Mouse (Mus musculus): Measurements from ENCODE around the gene E2f4. TPM values are rescaled to one million over a fixed set of nuclear protein-coding genes. Genes with fewer than 3 reads are reported as not detected.
A peak's percentile ranks its signal among the peaks of the same experiment; 100 is the strongest.

The E2f4 gene
- polyA plus RNA-seq, 1 experiment from 2014 or later = 44.9 TPM

GRCm38 (mm10) chr8:105326141-105326672 is 28.7 kb downstream of the E2f4 start, which contains the start of the genes Lrrc29 and Tmem208:
Gene Lrrc29 (minus strand): TSS chr8:105326278.
Gene Tmem208 (plus strand): TSS chr8:105326354.
- Histone ChIP-seq H3K9me3 (ENCODE audit: control insufficient read depth, low read length) (no peaks in the 10 kb centered on the region), H3K4me3 (replicated peaks; ENCODE audit: low read length) (peak within 1 kb of the TSS; percentile 91), H3K4me1 (replicated peaks; ENCODE audit: control insufficient read depth, insufficient read depth, low read length) (peaks cover 21% of the 10 kb centered on the region), H3K4me2 (ENCODE audit: low read length) (peak within 1 kb of the TSS; percentile 79), H3K36me3 (ENCODE audit: control insufficient read depth, insufficient read depth) (peaks cover 18% of the 10 kb centered on the region), H3K9ac (replicated peaks; ENCODE audit: low read depth, low read length) (peak within 1 kb of the TSS; percentile 93), H3K27me3 (replicated peaks; ENCODE audit: control insufficient read depth, insufficient read depth, low read length) (no peaks in the 10 kb centered on the region), H3K27ac (ENCODE audit: low read length) (peak within 1 kb of the TSS; percentile 86)
- peak; percentile 94 for ATAC-seq
- under 1% methylated on average over 36 of the region's 36 CpGs for WGBS

GRCm38 (mm10) chr8:105326968-105327367 is 29.5 kb downstream of the E2f4 start:
- Histone ChIP-seq H3K36me3 (ENCODE audit: control insufficient read depth, insufficient read depth) (peaks cover 26% of the 10 kb centered on the region), H3K4me3 (replicated peaks; ENCODE audit: low read length) (peak overlapping the region; percentile 91), H3K9me3 (ENCODE audit: control insufficient read depth, low read length) (no peaks in the 10 kb centered on the region), H3K27me3 (replicated peaks; ENCODE audit: control insufficient read depth, insufficient read depth, low read length) (no peaks in the 10 kb centered on the region), H3K4me2 (ENCODE audit: low read length) (peak overlapping the region; percentile 79), H3K27ac (ENCODE audit: low read length) (no peak overlapping the region), H3K4me1 (replicated peaks; ENCODE audit: control insufficient read depth, insufficient read depth, low read length) (peaks cover 21% of the 10 kb centered on the region), H3K9ac (replicated peaks; ENCODE audit: low read depth, low read length) (peak overlapping the region; percentile 93)
- WGBS = 36% methylated on average over 6 of the region's 6 CpGs
- no peak for ATAC-seq

DNA sequence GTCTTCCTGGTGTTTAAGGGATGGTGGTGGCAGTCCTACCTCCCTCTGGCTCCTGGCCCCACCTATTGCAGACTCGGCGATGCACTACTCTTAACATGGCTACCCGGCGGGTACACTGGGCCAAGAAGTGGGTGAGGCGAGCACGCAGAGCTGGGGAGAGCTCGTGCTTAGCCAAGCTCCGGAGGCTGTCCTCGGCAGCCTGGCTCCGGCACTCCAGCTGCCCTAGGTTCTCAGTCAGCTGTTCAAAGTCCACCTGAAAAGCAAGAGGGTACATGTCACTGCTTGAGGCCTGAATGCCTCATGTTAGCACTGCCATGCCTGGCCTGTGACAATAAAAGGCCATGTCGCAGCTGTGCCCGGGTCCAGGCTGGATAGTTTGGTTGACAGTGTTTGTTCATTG is 32.9 kb downstream of the E2f4 start:
- no peak for ATAC-seq
- 93% methylated on average over 12 of the region's 12 CpGs for WGBS
- Histone ChIP-seq H3K36me3 (ENCODE audit: control insufficient read depth, insufficient read depth) (peaks cover 26% of the 10 kb centered on the region), H3K4me1 (replicated peaks; ENCODE audit: control insufficient read depth, insufficient read depth, low read length) (peaks cover 13% of the 10 kb centered on the region), H3K9me3 (ENCODE audit: control insufficient read depth, low read length) (no peaks in the 10 kb centered on the region), H3K4me2 (ENCODE audit: low read length) (no peak overlapping the region), H3K4me3 (replicated peaks; ENCODE audit: low read length) (no peak overlapping the region), H3K27ac (ENCODE audit: low read length) (no peak overlapping the region), H3K9ac (replicated peaks; ENCODE audit: low read depth, low read length) (no peak overlapping the region), H3K27me3 (replicated peaks; ENCODE audit: control insufficient read depth, insufficient read depth, low read length) (no peaks in the 10 kb centered on the region)

DNA sequence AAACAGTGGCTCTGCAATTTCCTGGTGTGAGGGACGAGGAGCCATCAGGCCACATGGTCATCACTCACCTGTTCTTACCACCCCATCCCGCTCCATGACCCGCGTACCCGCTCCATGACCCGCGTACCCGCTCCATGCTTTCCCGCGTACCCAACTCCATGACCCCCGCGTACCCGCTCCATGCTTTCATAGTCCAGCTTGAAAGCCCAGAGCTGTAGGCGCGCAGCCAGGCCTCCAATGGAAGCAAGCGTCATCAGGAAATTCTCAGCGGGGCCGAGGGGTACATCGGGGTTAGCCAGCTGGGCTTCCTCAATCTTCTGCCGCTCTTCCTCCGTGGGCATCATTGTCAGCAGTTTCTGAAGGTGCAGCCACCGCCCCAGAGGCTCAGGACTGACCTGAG is 34.0 kb downstream of the E2f4 start:
- peaks cover 26% of the 10 kb centered on the region for H3K36me3 ChIP-seq (ENCODE audit: control insufficient read depth, insufficient read depth)
- H3K27me3 ChIP-seq (replicated peaks; ENCODE audit: control insufficient read depth, insufficient read depth, low read length) = no peaks in the 10 kb centered on the region
- peaks cover 9% of the 10 kb centered on the region for H3K4me1 ChIP-seq (replicated peaks; ENCODE audit: control insufficient read depth, insufficient read depth, low read length)
- H3K9ac ChIP-seq (replicated peaks; ENCODE audit: low read depth, low read length) = no peak overlapping the region
- H3K27ac ChIP-seq (ENCODE audit: low read length) = no peak overlapping the region
- no peak overlapping the region for H3K4me2 ChIP-seq (ENCODE audit: low read length)
- WGBS = 95% methylated on average over 22 of the region's 22 CpGs
- no peaks in the 10 kb centered on the region for H3K9me3 ChIP-seq (ENCODE audit: control insufficient read depth, low read length)
- no peak for ATAC-seq
- H3K4me3 ChIP-seq (replicated peaks; ENCODE audit: low read length) = no peak overlapping the region

- no peak overlapping the region for H3K4me3 ChIP-seq (replicated peaks; ENCODE audit: low read length)
- H3K9me3 ChIP-seq (ENCODE audit: control insufficient read depth, low read length) = no peaks in the 10 kb centered on the region
- H3K27ac ChIP-seq (ENCODE audit: low read length) = no peak overlapping the region
- no peaks in the 10 kb centered on the region for H3K27me3 ChIP-seq (replicated peaks; ENCODE audit: control insufficient read depth, insufficient read depth, low read length)
- H3K4me1 ChIP-seq (replicated peaks; ENCODE audit: control insufficient read depth, insufficient read depth, low read length) = peaks cover 7% of the 10 kb centered on the region
- H3K9ac ChIP-seq (replicated peaks; ENCODE audit: low read depth, low read length) = no peak overlapping the region
- H3K4me2 ChIP-seq (ENCODE audit: low read length) = no peak overlapping the region
- 96% methylated on average over 9 of the region's 9 CpGs for WGBS
- no peak for ATAC-seq
- H3K36me3 ChIP-seq (ENCODE audit: control insufficient read depth, insufficient read depth) = peaks cover 26% of the 10 kb centered on the region
Observed at GRCm38 (mm10) chr8:105331931-105332330, 34.5 kb downstream of the E2f4 start.

- Histone ChIP-seq H3K9me3 (ENCODE audit: control insufficient read depth, low read length) (no peaks in the 10 kb centered on the region), H3K4me1 (replicated peaks; ENCODE audit: control insufficient read depth, insufficient read depth, low read length) (peaks cover under 1% of the 10 kb centered on the region), H3K27ac (ENCODE audit: low read length) (no peak overlapping the region), H3K4me3 (replicated peaks; ENCODE audit: low read length) (no peak overlapping the region), H3K36me3 (ENCODE audit: control insufficient read depth, insufficient read depth) (peaks cover 26% of the 10 kb centered on the region), H3K27me3 (replicated peaks; ENCODE audit: control insufficient read depth, insufficient read depth, low read length) (no peaks in the 10 kb centered on the region), H3K4me2 (ENCODE audit: low read length) (no peak overlapping the region), H3K9ac (replicated peaks; ENCODE audit: low read depth, low read length) (no peak overlapping the region)
- WGBS = 72% methylated on average over 2 of the region's 2 CpGs
- no peak for ATAC-seq
Observed at GRCm38 (mm10) chr8:105332523-105332922, 35.1 kb downstream of the E2f4 start.

GRCm38 (mm10) chr8:105336373-105337130 is 39.1 kb downstream of the E2f4 start:
- H3K4me2 ChIP-seq (ENCODE audit: low read length) = no peak overlapping the region
- H3K4me3 ChIP-seq (replicated peaks; ENCODE audit: low read length) = no peak overlapping the region

DNA sequence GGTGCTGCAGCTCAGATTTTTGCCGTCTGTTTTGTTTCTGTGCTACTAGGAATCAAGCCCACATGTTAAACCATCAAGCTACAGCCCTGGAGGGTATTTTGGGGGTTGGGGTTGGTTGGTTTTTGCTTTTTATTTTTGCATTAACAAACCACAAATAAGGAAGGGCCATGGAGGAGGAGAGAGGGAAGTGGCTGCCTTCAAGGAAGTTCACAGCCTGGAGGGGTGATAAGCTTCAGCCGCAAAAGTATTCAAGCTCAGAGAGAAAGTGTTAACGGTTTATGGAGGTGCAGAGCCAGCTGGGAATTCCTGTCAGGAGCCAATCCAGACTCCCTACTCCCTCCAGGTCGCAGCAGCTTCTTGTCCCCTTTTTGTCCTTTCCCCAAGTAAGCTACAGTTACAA is 41.5 kb downstream of the E2f4 start:
- Histone ChIP-seq H3K4me2 (ENCODE audit: low read length) (no peak overlapping the region), H3K36me3 (ENCODE audit: control insufficient read depth, insufficient read depth) (no peaks in the 10 kb centered on the region), H3K4me1 (replicated peaks; ENCODE audit: control insufficient read depth, insufficient read depth, low read length) (no peaks in the 10 kb centered on the region; the same call in 1 of the 2 replicates), H3K27me3 (replicated peaks; ENCODE audit: control insufficient read depth, insufficient read depth, low read length) (no peaks in the 10 kb centered on the region), H3K9me3 (ENCODE audit: control insufficient read depth, low read length) (no peaks in the 10 kb centered on the region), H3K27ac (ENCODE audit: low read length) (no peak overlapping the region), H3K9ac (replicated peaks; ENCODE audit: low read depth, low read length) (no peak overlapping the region), H3K4me3 (replicated peaks; ENCODE audit: low read length) (no peak overlapping the region)
- no peak for ATAC-seq
- WGBS = 64% methylated on average over 4 of the region's 4 CpGs

More at GRCm38 (mm10) chr8:105336373-105337130, 39.1 kb downstream of the E2f4 start:
- H3K36me3 ChIP-seq (ENCODE audit: control insufficient read depth, insufficient read depth) = peaks cover 4% of the 10 kb centered on the region
- ATAC-seq = peak; percentile 43
- H3K27ac ChIP-seq (ENCODE audit: low read length) = no peak overlapping the region
- H3K9ac ChIP-seq (replicated peaks; ENCODE audit: low read depth, low read length) = no peak overlapping the region
- 48% methylated on average over 32 of the region's 32 CpGs for WGBS
- no peaks in the 10 kb centered on the region for H3K9me3 ChIP-seq (ENCODE audit: control insufficient read depth, low read length)
- H3K27me3 ChIP-seq (replicated peaks; ENCODE audit: control insufficient read depth, insufficient read depth, low read length) = no peaks in the 10 kb centered on the region
- H3K4me1 ChIP-seq (replicated peaks; ENCODE audit: control insufficient read depth, insufficient read depth, low read length) = no peaks in the 10 kb centered on the region; the same call in 1 of the 2 replicates

DNA sequence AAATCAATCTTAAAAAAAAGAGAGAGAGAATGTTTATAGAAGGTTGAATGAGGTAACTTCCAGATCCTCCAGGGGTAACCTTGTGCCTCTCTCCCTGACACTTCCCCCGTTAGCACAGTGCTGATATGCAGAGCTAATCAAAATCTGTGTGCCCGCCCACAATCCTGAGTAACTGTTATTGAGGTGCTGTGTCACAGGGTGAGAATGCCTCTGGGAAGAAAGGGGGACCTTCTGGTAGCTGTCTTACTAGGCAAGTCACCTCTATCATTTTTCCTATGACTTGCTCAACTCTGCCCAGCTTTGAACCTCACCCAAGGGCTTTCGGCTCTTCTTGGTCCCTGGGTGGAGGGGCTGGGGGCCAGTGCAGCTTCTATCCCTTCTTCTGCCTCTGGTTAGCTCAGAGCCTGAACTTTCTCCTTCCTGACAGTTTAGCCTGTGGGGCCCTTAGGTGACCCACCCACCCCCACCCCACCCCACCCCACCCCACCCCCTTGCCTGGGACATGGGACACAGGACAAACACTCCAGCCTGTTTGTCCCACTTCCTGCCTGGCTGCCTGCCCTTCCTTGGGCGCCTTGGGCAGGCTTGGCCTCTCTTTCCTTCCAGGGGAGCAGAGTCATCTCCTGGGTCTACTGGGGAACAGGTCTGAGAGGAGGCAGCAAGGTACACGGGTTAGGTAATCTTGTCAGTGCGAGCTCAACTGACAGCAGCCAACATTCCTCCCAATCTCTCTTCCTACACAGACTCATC is 42.6 kb downstream of the E2f4 start:
- H3K27me3 ChIP-seq (replicated peaks; ENCODE audit: control insufficient read depth, insufficient read depth, low read length) = no peaks in the 10 kb centered on the region
- H3K9ac ChIP-seq (replicated peaks; ENCODE audit: low read depth, low read length) = no peak overlapping the region
- H3K9me3 ChIP-seq (ENCODE audit: control insufficient read depth, low read length) = no peaks in the 10 kb centered on the region
- H3K36me3 ChIP-seq (ENCODE audit: control insufficient read depth, insufficient read depth) = no peaks in the 10 kb centered on the region
- no peak for ATAC-seq
- no peak overlapping the region for H3K27ac ChIP-seq (ENCODE audit: low read length)
- no peak overlapping the region for H3K4me2 ChIP-seq (ENCODE audit: low read length)
- H3K4me3 ChIP-seq (replicated peaks; ENCODE audit: low read length) = no peak overlapping the region
- WGBS = 80% methylated on average over 6 of the region's 6 CpGs
- H3K4me1 ChIP-seq (replicated peaks; ENCODE audit: control insufficient read depth, insufficient read depth, low read length) = no peaks in the 10 kb centered on the region; the same call in 1 of the 2 replicates
